Mouse (Mus musculus): ENCODE measurements around the gene Stx3. TPM values are rescaled to one million over a fixed set of nuclear protein-coding genes. Genes with fewer than 3 reads are reported as not detected.

The Stx3 gene
- 6.3 and 11.1 TPM in 2 replicates for polyA plus RNA-seq (2012; rRNA removed; ENCODE audit: low replicate concordance)

GRCm38 (mm10) chr19:11819143-11819700 is at the start of gene Stx3:
TSS of gene Stx3 (minus strand) at chr19:11819403.

GRCm38 (mm10) chr19:11860966-11861365 is 41.8 kb upstream of the Stx3 start, which contains the start of gene Olfr1418:
TSS of gene Olfr1418 (minus strand) at chr19:11861066.

GRCm38 (mm10) chr19:11839119-11839518 is 19.9 kb upstream of the Stx3 start, which contains the start of gene Olfr1417:
TSS of gene Olfr1417 (minus strand) at chr19:11839219.

GRCm38 (mm10) chr19:11770205-11770892 is 48.9 kb downstream of the Stx3 start, which contains the start of gene Mrpl16:
TSS of gene Mrpl16 (plus strand) at chr19:11770391.

GRCm38 (mm10) chr19:11747298-11747697 is 71.9 kb downstream of the Stx3 start, which contains the start of gene Gif:
TSS of gene Gif (plus strand) at chr19:11747554.

Other genes starting within 250 kb of the Stx3 start
- 6.9 and 7.9 TPM in 2 replicates for gene Ms4a6d, start 214.6 kb downstream of the Stx3 start, polyA plus RNA-seq (2012; rRNA removed; ENCODE audit: low replicate concordance)
- not detected in 2 replicates for gene Ms4a2, start 195.7 kb downstream of the Stx3 start, polyA plus RNA-seq (2012; rRNA removed; ENCODE audit: low replicate concordance)
- not detected in 2 replicates for gene Ms4a3, start 178.6 kb downstream of the Stx3 start, polyA plus RNA-seq (2012; rRNA removed; ENCODE audit: low replicate concordance)
- gene Oosp2, start 158.8 kb downstream of the Stx3 start, polyA plus RNA-seq (2012; rRNA removed; ENCODE audit: low replicate concordance), result not detected in 2 replicates
- not detected in 2 replicates for gene Oosp1, start 128.3 kb downstream of the Stx3 start, polyA plus RNA-seq (2012; rRNA removed; ENCODE audit: low replicate concordance)
- gene Oosp3, start 122.3 kb downstream of the Stx3 start, polyA plus RNA-seq (2012; rRNA removed; ENCODE audit: low replicate concordance), result not detected in 2 replicates
- gene Gif, start 71.8 kb downstream of the Stx3 start, polyA plus RNA-seq (2012; rRNA removed; ENCODE audit: low replicate concordance), result not detected in 2 replicates
- gene Mrpl16, start 49.0 kb downstream of the Stx3 start, polyA plus RNA-seq (2012; rRNA removed; ENCODE audit: low replicate concordance), result 18.3 and 19.2 TPM in 2 replicates
- not detected in 2 replicates for gene Olfr1417, start 19.8 kb upstream of the Stx3 start, polyA plus RNA-seq (2012; rRNA removed; ENCODE audit: low replicate concordance)
- gene Olfr1418, start 41.7 kb upstream of the Stx3 start, polyA plus RNA-seq (2012; rRNA removed; ENCODE audit: low replicate concordance), result not detected in 2 replicates
- not detected in 2 replicates for gene Olfr1419, start 55.7 kb upstream of the Stx3 start, polyA plus RNA-seq (2012; rRNA removed; ENCODE audit: low replicate concordance)
- not detected in 2 replicates for gene Olfr1420, start 67.2 kb upstream of the Stx3 start, polyA plus RNA-seq (2012; rRNA removed; ENCODE audit: low replicate concordance)
- 17.1 and 19.7 TPM in 2 replicates for gene Patl1, start 93.0 kb upstream of the Stx3 start, polyA plus RNA-seq (2012; rRNA removed; ENCODE audit: low replicate concordance)
- gene Osbp, start 146.5 kb upstream of the Stx3 start, polyA plus RNA-seq (2012; rRNA removed; ENCODE audit: low replicate concordance), result 18.9 and 28.7 TPM in 2 replicates
- not detected in 2 replicates for gene Olfr1423, start 221.9 kb upstream of the Stx3 start, polyA plus RNA-seq (2012; rRNA removed; ENCODE audit: low replicate concordance)
- gene Olfr1424, start 243.3 kb upstream of the Stx3 start, polyA plus RNA-seq (2012; rRNA removed; ENCODE audit: low replicate concordance), result not detected in 2 replicates

Data from subcutaneous adipose tissue, adult 2 months (tissue).